Mouse (Mus musculus): ENCODE results near the gene Unc5b. TPM values are rescaled to one million over a fixed set of nuclear protein-coding genes. Genes with fewer than 3 reads are reported as not detected.

The Unc5b gene
- polyA plus RNA-seq, 1 experiment from 2014 or later = 2.4 TPM

- Histone ChIP-seq H3K4me1 (replicated peaks) (peaks cover 67% of the 10 kb centered on the region), H3K27me3 (ENCODE audit: insufficient read depth, poor library complexity, severe bottlenecking) (peaks cover 100% of the 10 kb centered on the region), H3K27ac (no peak overlapping the region), H3K4me3 (peak overlapping the region; percentile 73; the same call in 1 of the 2 replicates), H3K9me3 (no peaks in the 10 kb centered on the region; the same call in 1 of the 2 replicates), H3K36me3 (no peaks in the 10 kb centered on the region)
- 30% methylated on average over 6 of the region's 6 CpGs for WGBS
- DNase-seq (ENCODE audit: low spot score) = no peak
Measured at GRCm38 (mm10) chr10:60829071-60829470, 2.3 kb downstream of the Unc5b start.

GRCm38 (mm10) chr10:60827901-60828670 is 3.3 kb downstream of the Unc5b start:
- Histone ChIP-seq H3K36me3 (no peaks in the 10 kb centered on the region), H3K27me3 (ENCODE audit: insufficient read depth, poor library complexity, severe bottlenecking) (peaks cover 100% of the 10 kb centered on the region), H3K4me1 (replicated peaks) (peaks cover 77% of the 10 kb centered on the region), H3K4me3 (0 out of 2 replicates have a peak overlapping the region, but pooled peaks have one; percentile 53), H3K27ac (no peak overlapping the region), H3K9me3 (no peaks in the 10 kb centered on the region)
- DNase-seq (ENCODE audit: low spot score) = no peak
- WGBS = 47% methylated on average over 17 of the region's 17 CpGs

- Histone ChIP-seq H3K9me3 (no peaks in the 10 kb centered on the region), H3K36me3 (no peaks in the 10 kb centered on the region), H3K27ac (no peak overlapping the region), H3K4me3 (peak overlapping the region; percentile 53), H3K27me3 (ENCODE audit: insufficient read depth, poor library complexity, severe bottlenecking) (peaks cover 100% of the 10 kb centered on the region), H3K4me1 (replicated peaks) (peaks cover 83% of the 10 kb centered on the region)
- no peak for DNase-seq (ENCODE audit: low spot score)
- WGBS = 27% methylated on average over 5 of the region's 5 CpGs
Measured at GRCm38 (mm10) chr10:60827266-60827665, 4.1 kb downstream of the Unc5b start.

- Histone ChIP-seq H3K27me3 (ENCODE audit: insufficient read depth, poor library complexity, severe bottlenecking) (peaks cover 98% of the 10 kb centered on the region), H3K27ac (peak overlapping the region; percentile 57), H3K36me3 (no peaks in the 10 kb centered on the region), H3K9me3 (no peaks in the 10 kb centered on the region), H3K4me3 (peak overlapping the region; percentile 53), H3K4me1 (replicated peaks) (peaks cover 83% of the 10 kb centered on the region)
- peak; percentile 61 for DNase-seq (ENCODE audit: low spot score)
- under 1% methylated on average over 34 of the region's 34 CpGs for WGBS
Measured at GRCm38 (mm10) chr10:60826461-60827237, 4.7 kb downstream of the Unc5b start.

GRCm38 (mm10) chr10:60825955-60826354 is 5.4 kb downstream of the Unc5b start:
- DNase-seq (ENCODE audit: low spot score) = no peak
- Histone ChIP-seq H3K27me3 (ENCODE audit: insufficient read depth, poor library complexity, severe bottlenecking) (peaks cover 92% of the 10 kb centered on the region), H3K36me3 (no peaks in the 10 kb centered on the region), H3K4me3 (peak overlapping the region; percentile 53), H3K27ac (no peak overlapping the region), H3K4me1 (replicated peaks) (peaks cover 78% of the 10 kb centered on the region), H3K9me3 (no peaks in the 10 kb centered on the region)
- WGBS = 56% methylated on average over 6 of the region's 6 CpGs

GRCm38 (mm10) chr10:60823744-60824143 is 7.6 kb downstream of the Unc5b start:
- Histone ChIP-seq H3K4me3 (no peak overlapping the region), H3K36me3 (no peaks in the 10 kb centered on the region), H3K4me1 (replicated peaks) (peaks cover 75% of the 10 kb centered on the region), H3K27me3 (ENCODE audit: insufficient read depth, poor library complexity, severe bottlenecking) (peaks cover 83% of the 10 kb centered on the region), H3K9me3 (no peaks in the 10 kb centered on the region), H3K27ac (no peak overlapping the region)
- DNase-seq (ENCODE audit: low spot score) = no peak
- WGBS = 51% methylated on average over 8 of the region's 8 CpGs

- Histone ChIP-seq H3K27ac (peak overlapping the region; percentile 45; the same call in 1 of the 2 replicates), H3K9me3 (no peaks in the 10 kb centered on the region), H3K36me3 (no peaks in the 10 kb centered on the region), H3K4me3 (no peak overlapping the region), H3K27me3 (ENCODE audit: insufficient read depth, poor library complexity, severe bottlenecking) (peaks cover 75% of the 10 kb centered on the region), H3K4me1 (replicated peaks) (peaks cover 72% of the 10 kb centered on the region)
- DNase-seq (ENCODE audit: low spot score) = no peak
- WGBS = 75% methylated on average over 17 of the region's 17 CpGs
Measured at GRCm38 (mm10) chr10:60822641-60823425, 8.5 kb downstream of the Unc5b start.

- peaks cover 74% of the 10 kb centered on the region for H3K4me1 ChIP-seq (replicated peaks)
- H3K27ac ChIP-seq = no peak overlapping the region
- no peak for DNase-seq (ENCODE audit: low spot score)
- H3K9me3 ChIP-seq = no peaks in the 10 kb centered on the region
- H3K4me3 ChIP-seq = no peak overlapping the region
- no peaks in the 10 kb centered on the region for H3K36me3 ChIP-seq
- 50% methylated on average over 7 of the region's 7 CpGs for WGBS
- peaks cover 75% of the 10 kb centered on the region for H3K27me3 ChIP-seq (ENCODE audit: insufficient read depth, poor library complexity, severe bottlenecking)
Measured at GRCm38 (mm10) chr10:60821736-60822358, 9.5 kb downstream of the Unc5b start.

- Histone ChIP-seq H3K9me3 (no peaks in the 10 kb centered on the region), H3K36me3 (no peaks in the 10 kb centered on the region), H3K27me3 (ENCODE audit: insufficient read depth, poor library complexity, severe bottlenecking) (peaks cover 75% of the 10 kb centered on the region), H3K27ac (no peak overlapping the region), H3K4me3 (no peak overlapping the region), H3K4me1 (replicated peaks) (peaks cover 74% of the 10 kb centered on the region)
- no peak for DNase-seq (ENCODE audit: low spot score)
Measured at GRCm38 (mm10) chr10:60821311-60821710, 10.1 kb downstream of the Unc5b start.

- H3K4me3 ChIP-seq = no peak overlapping the region
- H3K36me3 ChIP-seq = no peaks in the 10 kb centered on the region
- no peak for DNase-seq (ENCODE audit: low spot score)
- peaks cover 68% of the 10 kb centered on the region for H3K27me3 ChIP-seq (ENCODE audit: insufficient read depth, poor library complexity, severe bottlenecking)
- peak overlapping the region; percentile 17; the same call in 1 of the 2 replicates for H3K27ac ChIP-seq
- WGBS = 90% methylated on average over 11 of the region's 11 CpGs
- peaks cover 74% of the 10 kb centered on the region for H3K4me1 ChIP-seq (replicated peaks)
- no peaks in the 10 kb centered on the region for H3K9me3 ChIP-seq
Measured at GRCm38 (mm10) chr10:60820552-60820951, 10.8 kb downstream of the Unc5b start.

GRCm38 (mm10) chr10:60819654-60820192 is 11.7 kb downstream of the Unc5b start:
- Histone ChIP-seq H3K9me3 (no peaks in the 10 kb centered on the region), H3K4me3 (no peak overlapping the region), H3K27me3 (ENCODE audit: insufficient read depth, poor library complexity, severe bottlenecking) (peaks cover 66% of the 10 kb centered on the region), H3K4me1 (replicated peaks) (peaks cover 81% of the 10 kb centered on the region), H3K27ac (peak overlapping the region; percentile 17; the same call in 1 of the 2 replicates), H3K36me3 (no peaks in the 10 kb centered on the region)
- no peak for DNase-seq (ENCODE audit: low spot score)
- WGBS = 86% methylated on average over 12 of the region's 12 CpGs

- H3K9me3 ChIP-seq = no peaks in the 10 kb centered on the region
- DNase-seq (ENCODE audit: low spot score) = no peak
- no peak overlapping the region for H3K27ac ChIP-seq
- H3K4me1 ChIP-seq (replicated peaks) = peaks cover 82% of the 10 kb centered on the region
- peaks cover 66% of the 10 kb centered on the region for H3K27me3 ChIP-seq (ENCODE audit: insufficient read depth, poor library complexity, severe bottlenecking)
- 79% methylated on average over 5 of the region's 5 CpGs for WGBS
- H3K36me3 ChIP-seq = no peaks in the 10 kb centered on the region
- no peak overlapping the region for H3K4me3 ChIP-seq
Measured at GRCm38 (mm10) chr10:60819179-60819578, 12.2 kb downstream of the Unc5b start.

Data from hindbrain, embryonic 10.5 days (tissue).